Mouse (Mus musculus) left cerebral cortex, postnatal 25 days (tissue): ENCODE results near the gene Il1rl2. TPM values are rescaled to one million over a fixed set of nuclear protein-coding genes. Genes with fewer than 3 reads are reported as not detected.

ENCODE experiments used
- DNase-seq, 2 experiments: peaks; one replicate each; pipeline ENCODE4 v3.0.0; 2022; ENCODE audit warnings: low spot score in 2 of 2, mixed read lengths in 1 of 2
- intact Hi-C: fragments of 180-260 bp; cut with DNase I; formaldehyde crosslinking; loops from one replicate; pipeline ENCODE4 v1.15.1; 2025
- total RNA-seq, 2 experiments: library from RNA; stranded (reverse); gene quantifications; 2 replicates each; pipeline ENCODE4 v1.2.3; 2021

Gene Il1rl2
- total RNA-seq, 2 experiments from 2014 or later: 0.46 to 0.73 TPM

GRCm38 (mm10) chr1:40321824-40322223, 2.6 kb upstream of the Il1rl2 start:
- intact Hi-C loops: no loop called here

DNA sequence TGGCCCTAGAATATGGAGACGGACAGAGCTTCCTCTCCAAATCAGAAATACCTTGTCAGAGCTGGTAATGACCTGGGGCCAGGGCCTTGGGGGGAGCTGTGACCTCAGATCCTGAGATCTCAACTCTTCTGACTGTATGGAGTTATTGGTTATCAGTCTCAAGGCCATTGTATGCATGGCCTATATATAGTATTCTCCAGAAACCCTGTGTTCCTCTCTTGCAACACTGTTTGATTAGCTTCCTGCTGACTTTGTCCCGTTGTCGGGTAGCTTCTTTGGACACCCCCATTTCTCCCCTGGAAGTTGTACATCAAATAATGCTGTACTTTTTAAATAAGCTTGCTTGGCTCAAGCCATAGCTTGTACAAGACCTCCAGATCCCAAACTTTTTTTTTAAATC, 1.9 kb upstream of the Il1rl2 start:
- DNase-seq: no peak
- intact Hi-C loops: no loop called here

More at GRCm38 (mm10) chr1:40321824-40322223, 2.6 kb upstream of the Il1rl2 start:
- no peak for DNase-seq

DNA sequence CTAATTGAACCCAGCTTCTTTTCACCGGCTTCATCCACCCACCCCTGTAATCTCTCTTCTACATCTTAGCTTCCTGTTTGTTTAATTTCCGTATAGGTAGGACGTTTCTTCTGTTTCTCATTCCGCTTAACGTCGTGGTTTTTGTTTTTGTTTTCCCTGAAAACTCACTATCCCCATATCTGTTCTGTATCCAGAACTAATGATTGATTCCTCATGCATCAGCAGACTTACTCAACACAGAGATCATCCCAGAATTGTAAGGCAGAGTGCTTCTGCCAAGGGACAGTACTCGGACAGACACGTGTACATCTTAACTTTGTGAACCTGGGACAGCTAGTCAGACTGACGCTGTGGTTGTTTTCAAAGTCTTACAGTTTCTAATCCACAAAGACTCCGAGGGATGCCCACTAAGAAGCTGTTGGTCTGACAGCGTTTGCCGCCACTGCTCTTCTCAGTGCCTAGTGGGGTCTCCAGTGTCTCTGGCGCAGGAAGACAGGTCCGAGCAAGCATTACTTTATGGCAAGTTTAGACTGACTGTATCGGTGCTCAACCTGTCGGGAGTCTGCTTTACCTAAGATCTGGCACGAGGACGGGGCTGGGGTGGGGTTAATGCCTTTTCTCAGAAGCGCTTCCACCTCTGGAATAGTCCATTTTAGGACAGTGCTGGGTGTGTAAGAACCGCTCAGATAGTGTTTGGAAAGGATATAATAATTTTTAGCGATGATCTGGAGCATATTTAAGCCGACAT, 719 bp downstream of the Il1rl2 start:
- no peak for DNase-seq
- intact Hi-C loops: no loop called here

GRCm38 (mm10) chr1:40325711-40326327, 1.4 kb downstream of the Il1rl2 start:
- intact Hi-C loops: no loop called here
- DNase-seq: no peak

DNA sequence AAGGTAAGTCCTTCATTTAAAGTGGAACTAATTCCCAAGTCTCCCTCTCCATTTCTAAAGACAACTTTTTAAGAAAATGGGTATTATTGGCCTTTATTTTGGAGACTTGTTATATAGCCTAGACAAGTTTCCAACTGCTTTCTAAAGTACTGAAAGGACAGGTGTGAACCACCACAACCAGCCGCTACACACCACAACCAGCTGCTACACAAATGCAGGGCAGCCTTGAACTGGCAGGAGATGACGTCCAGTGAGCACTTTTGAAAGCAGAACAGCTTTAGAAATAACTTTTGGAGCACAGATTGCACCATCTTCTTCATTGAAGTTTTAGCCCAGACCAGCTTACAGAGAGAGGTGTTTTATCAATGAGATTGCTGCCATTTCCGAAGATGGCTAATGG, 3.2 kb downstream of the Il1rl2 start:
- intact Hi-C loops: no loop called here
- DNase-seq: no peak

DNA sequence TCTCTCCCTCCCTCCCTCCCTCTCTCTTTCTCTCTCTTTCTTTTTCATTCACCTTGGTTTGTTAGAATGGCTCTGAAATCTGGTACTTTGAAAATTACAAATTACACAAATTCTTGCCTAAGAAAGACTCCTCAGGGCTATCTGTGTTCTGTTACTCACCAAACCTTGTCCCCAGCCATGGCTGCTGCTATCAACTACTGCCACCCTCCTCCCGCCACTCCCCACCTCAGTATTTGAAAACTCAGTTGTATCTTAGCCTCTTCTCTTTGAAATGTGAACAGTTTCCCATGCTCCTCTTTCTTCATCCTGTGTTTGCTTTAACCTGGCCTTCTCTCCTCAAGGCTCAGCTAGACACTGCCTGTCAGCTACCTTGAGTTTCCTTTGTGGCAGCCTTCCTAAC, 5.1 kb downstream of the Il1rl2 start:
- no peak for DNase-seq
- intact Hi-C loops: no loop called here

DNA sequence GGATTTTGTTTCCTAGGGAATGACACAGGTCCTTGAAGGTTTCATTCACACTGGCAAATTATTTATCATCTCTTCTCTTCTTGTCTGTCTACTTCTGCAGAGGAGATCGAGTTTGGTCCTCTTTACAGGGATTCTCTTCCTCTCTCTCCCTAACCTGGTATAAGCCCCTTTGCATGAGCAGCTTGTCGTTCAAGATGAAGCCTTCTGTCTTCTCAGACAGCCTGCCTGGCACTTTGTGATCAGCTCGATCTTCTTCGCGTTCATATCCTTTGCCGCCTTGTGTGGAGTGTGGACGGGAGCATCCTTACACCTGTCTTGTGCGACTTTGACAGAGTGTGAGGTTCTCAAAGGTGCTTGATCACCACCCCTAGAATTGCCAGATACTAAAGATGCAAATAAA, 5.8 kb downstream of the Il1rl2 start:
- DNase-seq: no peak
- intact Hi-C loops: no loop called here

DNA sequence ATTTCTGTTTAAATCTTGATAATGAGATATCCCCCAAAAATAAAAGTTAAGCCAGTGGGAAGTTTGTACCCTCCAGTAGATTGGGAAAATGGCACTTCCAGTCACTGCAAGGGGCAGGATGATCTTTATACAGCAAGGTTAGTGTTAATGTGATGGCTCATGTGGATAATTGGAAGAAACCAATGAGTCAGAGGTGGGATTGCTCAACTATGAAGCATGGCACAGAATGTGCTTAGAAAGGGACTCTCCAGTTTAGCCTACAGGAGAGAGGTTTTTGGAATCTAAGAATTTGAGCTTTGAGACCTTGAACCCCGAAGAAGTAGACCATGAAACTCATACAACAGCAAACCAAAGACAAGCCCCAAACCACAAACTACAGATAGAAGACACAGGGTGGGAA, 14.9 kb downstream of the Il1rl2 start:
- DNase-seq: no peak

DNA sequence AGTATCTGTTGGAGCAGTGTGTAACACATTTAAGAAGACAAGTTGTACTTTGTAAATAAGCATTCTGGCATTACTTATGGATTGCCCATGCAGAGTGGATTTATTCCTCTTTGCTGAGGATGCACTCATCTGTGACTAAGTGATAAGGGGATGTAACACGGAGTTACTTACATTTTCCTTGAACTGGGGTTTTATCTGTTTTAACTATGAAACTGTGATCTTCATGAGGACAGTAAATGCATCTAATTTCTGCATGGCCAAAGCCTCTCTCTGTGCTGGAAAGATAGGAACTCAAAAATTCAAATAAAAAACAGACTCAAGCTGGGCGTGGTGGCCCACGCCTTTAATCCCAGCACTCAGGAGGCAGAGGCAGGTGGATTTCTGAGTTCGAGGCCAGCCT, 15.7 kb downstream of the Il1rl2 start:
- no peak for DNase-seq
- intact Hi-C loops: no loop called here

More for the DNA sequence above, 14.9 kb downstream of the Il1rl2 start:
- intact Hi-C loops: no loop called here

GRCm38 (mm10) chr1:40352158-40352903, 27.9 kb downstream of the Il1rl2 start:
- no peak for DNase-seq
- intact Hi-C loops: loop anchor here (10.0 kb wide), 1 partner anchor 118 kb away; no protein-coding TSS in a partner anchor

GRCm38 (mm10) chr1:40352904-40353286, 28.5 kb downstream of the Il1rl2 start:
- intact Hi-C loops: loop anchor here (10.0 kb wide), 1 partner anchor 118 kb away; no protein-coding TSS in a partner anchor
- DNase-seq: no peak

DNA sequence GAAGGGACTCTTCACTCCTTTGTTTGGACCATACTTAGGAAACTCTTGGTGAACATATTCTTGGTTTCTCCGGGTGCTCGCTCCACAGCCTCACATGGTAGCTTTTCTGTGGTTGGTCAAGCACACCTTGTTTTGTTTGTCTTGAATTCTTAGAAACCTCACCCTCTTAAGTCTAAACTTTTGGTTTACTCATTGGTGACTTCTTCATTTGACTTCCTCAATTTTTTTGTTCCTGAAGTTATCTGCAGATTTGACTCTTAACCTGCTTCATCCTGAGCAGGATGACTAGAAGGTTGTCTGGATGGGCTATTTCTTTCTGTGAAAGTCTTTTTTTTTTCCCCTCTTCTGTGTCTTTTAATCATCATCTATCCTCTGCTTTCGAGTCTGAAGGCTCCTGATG, 30.3 kb downstream of the Il1rl2 start:
- DNase-seq: no peak
- intact Hi-C loops: loop anchor here (10.0 kb wide), 1 partner anchor 120 kb away; no protein-coding TSS in a partner anchor

- intact Hi-C loops: loop anchor here (10.0 kb wide), 1 partner anchor 121 kb away; no protein-coding TSS in a partner anchor
- no peak for DNase-seq
These were observed 31.0 kb downstream of the Il1rl2 start for GRCm38 (mm10) chr1:40355431-40355843.

- intact Hi-C loops: loop anchor here (10.0 kb wide), 1 partner anchor 121 kb away; no protein-coding TSS in a partner anchor
- DNase-seq: no peak
These were observed 31.6 kb downstream of the Il1rl2 start for GRCm38 (mm10) chr1:40355904-40356521.

- DNase-seq: no peak
- intact Hi-C loops: loop anchor here (10.0 kb wide), 1 partner anchor 123 kb away; no protein-coding TSS in a partner anchor
These were observed 33.5 kb downstream of the Il1rl2 start for GRCm38 (mm10) chr1:40357921-40358320.

DNA sequence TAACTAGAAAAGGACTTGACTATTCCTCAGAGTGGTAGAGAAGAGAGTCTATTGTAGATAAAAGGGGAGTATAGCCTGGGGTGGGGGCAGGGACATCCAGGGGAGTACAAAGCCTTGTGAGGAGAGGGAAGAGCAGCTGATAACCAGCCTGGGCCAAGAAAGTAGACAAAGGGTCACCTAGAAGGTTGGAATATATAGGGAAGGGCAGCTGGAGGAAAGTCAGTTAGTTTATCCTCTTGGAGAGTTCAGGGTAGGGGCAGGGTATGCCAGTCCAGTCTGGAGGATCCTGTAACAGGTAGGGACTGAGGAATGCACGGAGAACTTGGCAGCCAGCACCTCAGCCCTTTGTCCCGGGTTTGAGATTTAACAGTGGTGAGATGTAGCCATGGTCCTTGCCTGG, 33.9 kb downstream of the Il1rl2 start:
- intact Hi-C loops: loop anchor here (10.0 kb wide), 1 partner anchor 124 kb away; no protein-coding TSS in a partner anchor
- DNase-seq: no peak

- peak; percentile 26 to 90 for DNase-seq
- intact Hi-C loops: loop anchor here (10.0 kb wide), 1 partner anchor 124 kb away; no protein-coding TSS in a partner anchor
These were observed 34.4 kb downstream of the Il1rl2 start for GRCm38 (mm10) chr1:40358771-40359181.

GRCm38 (mm10) chr1:40359731-40360130, 35.3 kb downstream of the Il1rl2 start:
- intact Hi-C loops: loop anchor here (10.0 kb wide), 1 partner anchor 125 kb away; no protein-coding TSS in a partner anchor

GRCm38 (mm10) chr1:40360969-40361368, 36.6 kb downstream of the Il1rl2 start:
- no peak for DNase-seq
- intact Hi-C loops: no loop called here

More at GRCm38 (mm10) chr1:40359731-40360130, 35.3 kb downstream of the Il1rl2 start:
- DNase-seq: no peak
